Mouse (Mus musculus): ENCODE results near the gene Ralgps1. TPM values are rescaled to one million over a fixed set of nuclear protein-coding genes. Genes with fewer than 3 reads are reported as not detected.
"Not testable (repeated sequence)": the region's sequence is repeated elsewhere in the genome, so short reads cannot be mapped to it uniquely, and the experiment has no call there.

Gene Ralgps1
- polyA plus RNA-seq, 1 experiment, result not detected

- H3K27ac ChIP-seq (ENCODE audit: insufficient read depth, low read depth, low read length), result no peak overlapping the region
- WGBS, result 56% methylated on average over 4 of the region's 4 CpGs
- peaks cover 40% of the 10 kb centered on the region for H3K4me1 ChIP-seq (ENCODE audit: control insufficient read depth, insufficient read depth, low read length)
These were observed 29.1 kb downstream of the Ralgps1 start for GRCm38 (mm10) chr2:33342148-33342547.

GRCm38 (mm10) chr2:33335789-33336188 is 35.5 kb downstream of the Ralgps1 start:
- H3K4me1 ChIP-seq (ENCODE audit: control insufficient read depth, insufficient read depth, low read length), result no peaks in the 10 kb centered on the region; the same call in 1 of the 2 replicates
- TF ChIP-seq POLR2A (IDR thresholded peaks at IDR 0.05; ENCODE audit: insufficient read depth, low read depth, low read length), result no peak
- no peak for TF ChIP-seq CTCF (IDR thresholded peaks at IDR 0.05; ENCODE audit: insufficient read depth, low read depth, low read length)

More at GRCm38 (mm10) chr2:33342148-33342547, 29.1 kb downstream of the Ralgps1 start:
- TF ChIP-seq POLR2A (IDR thresholded peaks at IDR 0.05; ENCODE audit: insufficient read depth, low read depth, low read length) (no peak), CTCF (IDR thresholded peaks at IDR 0.05; ENCODE audit: insufficient read depth, low read depth, low read length) (no peak)
- H3K4me3 ChIP-seq (ENCODE audit: insufficient read depth, low read depth, low read length), result no peak overlapping the region

GRCm38 (mm10) chr2:33329622-33330021 is 41.7 kb downstream of the Ralgps1 start:
- no peak for TF ChIP-seq CTCF (IDR thresholded peaks at IDR 0.05; ENCODE audit: insufficient read depth, low read depth, low read length)
- TF ChIP-seq POLR2A (IDR thresholded peaks at IDR 0.05; ENCODE audit: insufficient read depth, low read depth, low read length), result no peak
- no peak overlapping the region for H3K4me3 ChIP-seq (ENCODE audit: insufficient read depth, low read depth, low read length)
- H3K4me1 ChIP-seq (ENCODE audit: control insufficient read depth, insufficient read depth, low read length), result 0 out of 2 replicates have a peak, but pooled peaks cover 3% of the 10 kb centered on the region
- 89% methylated on average over 2 of the region's 3 CpGs for WGBS
- H3K27ac ChIP-seq (ENCODE audit: insufficient read depth, low read depth, low read length), result no peak overlapping the region

More at GRCm38 (mm10) chr2:33335789-33336188, 35.5 kb downstream of the Ralgps1 start:
- Histone ChIP-seq H3K27ac (ENCODE audit: insufficient read depth, low read depth, low read length) (no peak overlapping the region), H3K4me3 (ENCODE audit: insufficient read depth, low read depth, low read length) (no peak overlapping the region)

- no peak overlapping the region for H3K4me3 ChIP-seq (ENCODE audit: insufficient read depth, low read depth, low read length)
- H3K4me1 ChIP-seq (ENCODE audit: control insufficient read depth, insufficient read depth, low read length), result peaks cover 5% of the 10 kb centered on the region; the same call in 1 of the 2 replicates
- WGBS, result 97% methylated on average over 1 of the region's 1 CpGs
- no peak overlapping the region for H3K27ac ChIP-seq (ENCODE audit: insufficient read depth, low read depth, low read length)
- TF ChIP-seq CTCF (IDR thresholded peaks at IDR 0.05; ENCODE audit: insufficient read depth, low read depth, low read length) (peak; percentile 31; the same call in 1 of the 2 replicates), POLR2A (IDR thresholded peaks at IDR 0.05; ENCODE audit: insufficient read depth, low read depth, low read length) (no peak)
These were observed 42.3 kb downstream of the Ralgps1 start for GRCm38 (mm10) chr2:33328941-33329340.

- H3K4me1 ChIP-seq (ENCODE audit: control insufficient read depth, insufficient read depth, low read length), result peaks cover 13% of the 10 kb centered on the region; the same call in 1 of the 2 replicates
- H3K27ac ChIP-seq (ENCODE audit: insufficient read depth, low read depth, low read length), result no peak overlapping the region
- no peak overlapping the region for H3K4me3 ChIP-seq (ENCODE audit: insufficient read depth, low read depth, low read length)
- TF ChIP-seq POLR2A (IDR thresholded peaks at IDR 0.05; ENCODE audit: insufficient read depth, low read depth, low read length) (no peak), CTCF (IDR thresholded peaks at IDR 0.05; ENCODE audit: insufficient read depth, low read depth, low read length) (no peak)
- 45% methylated on average over 3 of the region's 3 CpGs for WGBS
These were observed 45.9 kb downstream of the Ralgps1 start for GRCm38 (mm10) chr2:33325359-33325758.

GRCm38 (mm10) chr2:33323799-33324595 is 47.3 kb downstream of the Ralgps1 start:
- 79% methylated on average over 8 of the region's 8 CpGs for WGBS
- TF ChIP-seq POLR2A (IDR thresholded peaks at IDR 0.05; ENCODE audit: insufficient read depth, low read depth, low read length), result no peak
- no peak for TF ChIP-seq CTCF (IDR thresholded peaks at IDR 0.05; ENCODE audit: insufficient read depth, low read depth, low read length)
- Histone ChIP-seq H3K27ac (ENCODE audit: insufficient read depth, low read depth, low read length) (no peak overlapping the region), H3K4me3 (ENCODE audit: insufficient read depth, low read depth, low read length) (no peak overlapping the region), H3K4me1 (ENCODE audit: control insufficient read depth, insufficient read depth, low read length) (peaks cover 17% of the 10 kb centered on the region; the same call in 1 of the 2 replicates)

- 90% methylated on average over 9 of the region's 9 CpGs for WGBS
- peaks cover 22% of the 10 kb centered on the region for H3K4me1 ChIP-seq (ENCODE audit: control insufficient read depth, insufficient read depth, low read length)
- not testable (repeated sequence) for H3K27ac ChIP-seq (ENCODE audit: insufficient read depth, low read depth, low read length)
These were observed 48.2 kb downstream of the Ralgps1 start for GRCm38 (mm10) chr2:33323043-33323625.

GRCm38 (mm10) chr2:33321641-33322040 is 49.6 kb downstream of the Ralgps1 start:
- Histone ChIP-seq H3K4me1 (ENCODE audit: control insufficient read depth, insufficient read depth, low read length) (peaks cover 34% of the 10 kb centered on the region), H3K4me3 (ENCODE audit: insufficient read depth, low read depth, low read length) (no peak overlapping the region), H3K27ac (ENCODE audit: insufficient read depth, low read depth, low read length) (no peak overlapping the region)
- no peak for TF ChIP-seq POLR2A (IDR thresholded peaks at IDR 0.05; ENCODE audit: insufficient read depth, low read depth, low read length)
- no peak for TF ChIP-seq CTCF (IDR thresholded peaks at IDR 0.05; ENCODE audit: insufficient read depth, low read depth, low read length)
- 71% methylated on average over 2 of the region's 2 CpGs for WGBS

More at GRCm38 (mm10) chr2:33323043-33323625, 48.2 kb downstream of the Ralgps1 start:
- H3K4me3 ChIP-seq (ENCODE audit: insufficient read depth, low read depth, low read length), result not testable (repeated sequence)

GRCm38 (mm10) chr2:33321031-33321430 is 50.3 kb downstream of the Ralgps1 start:
- Histone ChIP-seq H3K4me3 (ENCODE audit: insufficient read depth, low read depth, low read length) (no peak overlapping the region), H3K4me1 (ENCODE audit: control insufficient read depth, insufficient read depth, low read length) (peaks cover 40% of the 10 kb centered on the region), H3K27ac (ENCODE audit: insufficient read depth, low read depth, low read length) (no peak overlapping the region)
- TF ChIP-seq CTCF (IDR thresholded peaks at IDR 0.05; ENCODE audit: insufficient read depth, low read depth, low read length), result no peak
- TF ChIP-seq POLR2A (IDR thresholded peaks at IDR 0.05; ENCODE audit: insufficient read depth, low read depth, low read length), result no peak
- 80% methylated on average over 2 of the region's 2 CpGs for WGBS
